Mouse (Mus musculus): Measurements from ENCODE around the gene Gnat1. TPM values are rescaled to one million over a fixed set of nuclear protein-coding genes. Genes with fewer than 3 reads are reported as not detected.

Gene Gnat1
- polyA plus RNA-seq, 1 experiment from 2014 or later = 1.2 TPM

- peaks cover 7% of the 10 kb centered on the region; the same call in 1 of the 2 replicates for H3K27me3 ChIP-seq
- peak overlapping the region; percentile 58 for H3K9ac ChIP-seq
- peak overlapping the region; percentile 60 for H3K4me3 ChIP-seq (replicated peaks)
- no peaks in the 10 kb centered on the region for H3K9me3 ChIP-seq (replicated peaks)
- peak overlapping the region; percentile 78 for H3K4me2 ChIP-seq
- no peaks in the 10 kb centered on the region for H3K36me3 ChIP-seq (replicated peaks)
- H3K27ac ChIP-seq (replicated peaks) = peak overlapping the region; percentile 31; the same call in 1 of the 2 replicates
- ATAC-seq (ENCODE audit: insufficient read depth) = peak; percentile 77
- 2% methylated on average over 35 of the region's 35 CpGs for WGBS (ENCODE audit: insufficient replicate concordance)
- H3K4me1 ChIP-seq (replicated peaks) = peaks cover 24% of the 10 kb centered on the region
Observed at GRCm38 (mm10) chr9:107644495-107645152, 34.9 kb downstream of the Gnat1 start.

DNA sequence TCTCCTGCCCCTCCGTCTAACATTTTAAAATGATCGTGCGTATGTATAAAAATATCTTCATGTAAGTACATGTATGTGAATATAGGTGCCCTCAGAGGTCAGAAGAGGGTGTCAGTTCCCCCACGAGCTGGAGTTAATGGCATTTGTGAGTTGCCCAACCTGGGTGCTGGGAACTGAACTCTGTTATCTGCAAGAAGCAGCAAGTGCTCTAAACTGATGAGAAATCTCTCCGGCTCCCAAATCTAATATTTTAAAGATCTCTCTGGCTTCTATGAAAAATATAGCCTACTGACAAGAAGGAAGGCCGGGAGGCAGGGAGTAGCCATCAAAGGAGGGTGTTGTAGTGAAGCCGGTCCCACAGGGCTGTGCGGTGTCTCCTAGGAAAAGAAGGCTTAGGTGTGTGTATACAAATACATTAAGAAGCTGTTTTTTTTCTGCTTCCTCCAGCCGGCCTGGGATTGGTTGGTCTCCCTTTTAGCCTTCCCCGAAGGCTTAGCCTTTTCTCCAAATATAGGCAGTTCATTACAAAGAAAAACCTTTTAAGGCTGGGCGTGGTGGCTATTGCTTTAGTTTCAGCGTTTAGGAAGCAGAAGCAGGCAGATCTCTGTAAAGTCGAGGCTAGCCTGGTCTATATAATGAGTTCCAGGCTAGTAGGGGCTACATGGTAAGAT is 35.8 kb downstream of the Gnat1 start:
- no peak overlapping the region for H3K27ac ChIP-seq (replicated peaks)
- no peak overlapping the region for H3K9ac ChIP-seq
- H3K4me3 ChIP-seq (replicated peaks) = peak overlapping the region; percentile 60; the same call in 1 of the 2 replicates

DNA sequence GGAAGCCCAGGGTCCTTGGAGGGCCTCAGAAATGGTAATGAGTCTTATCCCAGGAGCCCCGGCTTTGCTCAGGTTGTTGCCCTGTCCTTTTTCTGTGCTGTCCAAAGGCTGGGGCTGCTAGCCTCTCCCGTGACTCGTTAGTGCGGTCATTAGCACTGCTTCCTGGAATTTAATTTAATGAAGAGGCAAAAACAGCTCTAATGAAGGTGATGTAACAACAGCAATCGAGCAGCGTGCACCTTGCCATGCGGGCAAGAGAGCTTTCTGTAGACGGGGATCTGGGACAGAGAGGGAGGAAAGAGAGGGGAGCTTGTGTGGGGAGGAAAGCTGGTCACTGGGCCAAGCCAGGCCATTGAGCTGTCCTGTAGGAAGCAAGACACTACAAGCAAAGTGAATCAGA is 37.8 kb downstream of the Gnat1 start:
- ATAC-seq (ENCODE audit: insufficient read depth) = no peak
- no peak overlapping the region for H3K4me2 ChIP-seq

More for the DNA sequence above, 35.8 kb downstream of the Gnat1 start:
- no peak for ATAC-seq (ENCODE audit: insufficient read depth)
- no peaks in the 10 kb centered on the region for H3K36me3 ChIP-seq (replicated peaks)
- peaks cover 24% of the 10 kb centered on the region for H3K4me1 ChIP-seq (replicated peaks)
- WGBS (ENCODE audit: insufficient replicate concordance) = 64% methylated on average over 13 of the region's 13 CpGs
- H3K4me2 ChIP-seq = peak overlapping the region; percentile 78
- H3K9me3 ChIP-seq (replicated peaks) = no peaks in the 10 kb centered on the region
- peaks cover 7% of the 10 kb centered on the region; the same call in 1 of the 2 replicates for H3K27me3 ChIP-seq

GRCm38 (mm10) chr9:107640257-107640772 is 39.2 kb downstream of the Gnat1 start:
- H3K36me3 ChIP-seq (replicated peaks) = no peaks in the 10 kb centered on the region
- H3K9ac ChIP-seq = no peak overlapping the region
- ATAC-seq (ENCODE audit: insufficient read depth) = no peak
- H3K27ac ChIP-seq (replicated peaks) = peak overlapping the region; percentile 46
- WGBS (ENCODE audit: insufficient replicate concordance) = 11% methylated on average over 8 of the region's 8 CpGs
- H3K4me1 ChIP-seq (replicated peaks) = peaks cover 35% of the 10 kb centered on the region
- H3K4me3 ChIP-seq (replicated peaks) = no peak overlapping the region
- 0 out of 2 replicates have a peak overlapping the region, but pooled peaks have one; percentile 0 for H3K4me2 ChIP-seq
- H3K9me3 ChIP-seq (replicated peaks) = no peaks in the 10 kb centered on the region
- H3K27me3 ChIP-seq = peaks cover 7% of the 10 kb centered on the region; the same call in 1 of the 2 replicates

More for the DNA sequence above, 37.8 kb downstream of the Gnat1 start:
- peaks cover 28% of the 10 kb centered on the region for H3K4me1 ChIP-seq (replicated peaks)
- H3K9ac ChIP-seq = no peak overlapping the region
- no peaks in the 10 kb centered on the region for H3K36me3 ChIP-seq (replicated peaks)
- H3K4me3 ChIP-seq (replicated peaks) = no peak overlapping the region
- WGBS (ENCODE audit: insufficient replicate concordance) = 68% methylated on average over 8 of the region's 8 CpGs
- peaks cover 7% of the 10 kb centered on the region; the same call in 1 of the 2 replicates for H3K27me3 ChIP-seq
- no peaks in the 10 kb centered on the region for H3K9me3 ChIP-seq (replicated peaks)
- no peak overlapping the region for H3K27ac ChIP-seq (replicated peaks)

DNA sequence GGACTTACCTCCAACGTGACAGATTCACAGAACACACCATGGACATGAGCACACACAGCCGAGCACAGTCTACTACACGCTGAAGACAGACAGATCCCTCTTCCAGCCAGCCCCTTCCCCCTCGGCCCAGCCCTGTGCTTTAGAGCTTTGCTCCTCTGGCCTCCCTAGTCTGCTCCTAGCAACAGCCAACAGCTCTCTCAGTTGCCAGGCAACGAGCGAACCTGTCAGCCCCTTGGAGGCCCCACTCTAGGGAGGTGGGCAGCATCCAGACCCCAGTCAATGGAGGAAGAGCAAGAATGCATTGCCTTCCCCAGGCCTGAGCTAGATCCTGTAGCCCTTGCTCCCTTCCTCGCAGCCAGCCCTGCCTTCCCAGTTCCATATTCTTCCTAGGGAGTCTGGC is 42.4 kb downstream of the Gnat1 start:
- ATAC-seq (ENCODE audit: insufficient read depth) = no peak
- H3K4me3 ChIP-seq (replicated peaks) = no peak overlapping the region
- H3K4me1 ChIP-seq (replicated peaks) = peaks cover 39% of the 10 kb centered on the region
- WGBS (ENCODE audit: insufficient replicate concordance) = 71% methylated on average over 7 of the region's 7 CpGs
- no peaks in the 10 kb centered on the region for H3K9me3 ChIP-seq (replicated peaks)
- H3K27me3 ChIP-seq = no peaks in the 10 kb centered on the region
- H3K27ac ChIP-seq (replicated peaks) = no peak overlapping the region
- no peak overlapping the region for H3K4me2 ChIP-seq
- no peak overlapping the region for H3K9ac ChIP-seq
- peaks cover 3% of the 10 kb centered on the region; the same call in 1 of the 2 replicates for H3K36me3 ChIP-seq (replicated peaks)

DNA sequence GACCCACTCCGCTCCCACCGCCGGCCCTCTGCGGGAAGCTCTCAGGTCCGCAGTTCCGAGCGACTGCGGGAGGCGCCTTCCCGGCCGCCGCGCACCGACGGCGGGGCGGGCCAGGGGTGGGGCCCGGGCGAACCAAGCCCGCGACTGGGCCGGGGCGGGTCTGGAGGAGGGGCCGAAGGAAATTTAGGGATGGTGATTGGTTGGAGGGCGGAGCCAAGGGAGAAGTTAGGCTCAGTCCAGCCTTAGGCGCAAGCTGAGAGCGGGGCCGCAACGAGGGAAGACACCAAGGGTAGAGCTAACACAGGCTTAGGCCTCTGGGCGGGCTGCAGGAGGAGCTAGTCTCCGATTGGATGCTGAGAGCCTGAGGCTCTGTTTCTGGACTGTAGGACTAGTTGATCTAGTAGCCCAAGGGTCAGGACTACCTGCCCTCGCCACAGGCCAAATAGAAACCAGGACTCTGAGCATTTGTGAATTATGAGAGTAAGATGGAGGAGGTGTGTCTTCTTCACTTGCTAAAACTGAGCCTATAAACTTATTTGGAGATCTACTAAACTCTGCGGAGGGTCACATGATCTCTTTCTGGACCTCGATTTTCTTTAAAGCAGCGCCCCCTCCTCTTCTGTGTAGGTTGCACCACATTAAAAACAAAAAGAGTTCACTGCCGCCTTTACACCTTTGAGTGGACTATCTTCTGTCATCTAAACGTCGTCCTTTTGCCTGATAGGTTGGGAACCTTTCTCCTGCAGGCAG is 44.1 kb downstream of the Gnat1 start, which contains the start of gene Gnai2:
Gnai2 (minus strand) TSS at position 89 of the 750 bp plus-strand sequence.
- WGBS (ENCODE audit: insufficient replicate concordance) = 2% methylated on average over 37 of the region's 38 CpGs
- Histone ChIP-seq H3K9me3 (replicated peaks) (no peaks in the 10 kb centered on the region), H3K36me3 (replicated peaks) (peaks cover 18% of the 10 kb centered on the region; the same call in 1 of the 2 replicates), H3K4me1 (replicated peaks) (peaks cover 55% of the 10 kb centered on the region), H3K4me3 (replicated peaks) (peak within 1 kb of the TSS; percentile 81), H3K27me3 (no peaks in the 10 kb centered on the region), H3K9ac (peak within 1 kb of the TSS; percentile 93), H3K27ac (replicated peaks) (peak within 1 kb of the TSS; percentile 89), H3K4me2 (peak within 1 kb of the TSS; percentile 99)
- ATAC-seq (ENCODE audit: insufficient read depth) = peak; percentile 94

- Histone ChIP-seq H3K9ac (peak overlapping the region; percentile 93), H3K27me3 (no peaks in the 10 kb centered on the region), H3K4me1 (replicated peaks) (peaks cover 63% of the 10 kb centered on the region), H3K9me3 (replicated peaks) (no peaks in the 10 kb centered on the region), H3K36me3 (replicated peaks) (peaks cover 18% of the 10 kb centered on the region; the same call in 1 of the 2 replicates), H3K4me3 (replicated peaks) (peak overlapping the region; percentile 81), H3K4me2 (peak overlapping the region; percentile 99), H3K27ac (replicated peaks) (peak overlapping the region; percentile 89)
- ATAC-seq (ENCODE audit: insufficient read depth) = peak; percentile 11
- WGBS (ENCODE audit: insufficient replicate concordance) = under 1% methylated on average over 35 of the region's 35 CpGs
Observed at GRCm38 (mm10) chr9:107634406-107635278, 44.9 kb downstream of the Gnat1 start.

DNA sequence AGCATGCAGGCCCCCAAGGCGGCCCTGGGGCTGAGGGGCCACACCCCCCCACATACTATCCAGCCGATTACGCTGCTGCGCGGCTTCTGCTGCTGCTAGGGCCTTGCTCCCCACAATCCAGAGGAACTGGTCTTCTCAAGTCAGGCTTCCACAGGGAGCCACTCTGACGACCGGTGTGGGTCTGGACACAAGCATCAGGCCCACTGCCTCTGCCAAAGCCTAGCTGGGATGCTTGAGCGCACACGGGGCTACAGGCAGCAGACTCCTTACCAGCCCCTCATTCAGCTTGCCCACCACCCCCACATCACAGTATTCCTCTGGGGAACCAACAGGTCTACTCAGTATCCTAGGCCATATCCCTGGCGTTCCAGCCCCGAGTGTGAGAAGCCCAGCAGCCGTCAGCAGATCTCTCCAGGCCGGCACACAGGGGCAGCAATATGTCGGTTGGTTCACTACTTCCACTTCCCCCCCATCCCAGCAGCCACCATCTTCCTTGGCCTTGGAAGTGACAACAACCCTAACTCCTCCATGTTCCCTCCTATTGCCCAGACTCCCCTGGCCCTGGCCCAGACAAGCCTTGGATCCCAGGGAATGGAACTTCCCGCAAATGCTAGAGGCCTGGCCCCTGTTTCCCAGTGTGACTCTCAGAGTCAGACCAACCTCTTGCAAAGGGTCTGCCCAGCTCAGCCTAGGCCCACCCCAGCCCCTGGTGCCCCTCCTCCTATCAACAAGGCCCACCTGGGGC is 45.7 kb downstream of the Gnat1 start:
- Histone ChIP-seq H3K27ac (replicated peaks) (peak overlapping the region; percentile 89), H3K4me3 (replicated peaks) (peak overlapping the region; percentile 81), H3K9me3 (replicated peaks) (no peaks in the 10 kb centered on the region), H3K4me2 (peak overlapping the region; percentile 99), H3K9ac (peak overlapping the region; percentile 93), H3K27me3 (no peaks in the 10 kb centered on the region), H3K4me1 (replicated peaks) (peaks cover 71% of the 10 kb centered on the region), H3K36me3 (replicated peaks) (peaks cover 18% of the 10 kb centered on the region; the same call in 1 of the 2 replicates)
- WGBS (ENCODE audit: insufficient replicate concordance) = under 1% methylated on average over 15 of the region's 15 CpGs
- ATAC-seq (ENCODE audit: insufficient read depth) = 0 out of 2 replicates have a peak, but pooled peaks have one; percentile 8

DNA sequence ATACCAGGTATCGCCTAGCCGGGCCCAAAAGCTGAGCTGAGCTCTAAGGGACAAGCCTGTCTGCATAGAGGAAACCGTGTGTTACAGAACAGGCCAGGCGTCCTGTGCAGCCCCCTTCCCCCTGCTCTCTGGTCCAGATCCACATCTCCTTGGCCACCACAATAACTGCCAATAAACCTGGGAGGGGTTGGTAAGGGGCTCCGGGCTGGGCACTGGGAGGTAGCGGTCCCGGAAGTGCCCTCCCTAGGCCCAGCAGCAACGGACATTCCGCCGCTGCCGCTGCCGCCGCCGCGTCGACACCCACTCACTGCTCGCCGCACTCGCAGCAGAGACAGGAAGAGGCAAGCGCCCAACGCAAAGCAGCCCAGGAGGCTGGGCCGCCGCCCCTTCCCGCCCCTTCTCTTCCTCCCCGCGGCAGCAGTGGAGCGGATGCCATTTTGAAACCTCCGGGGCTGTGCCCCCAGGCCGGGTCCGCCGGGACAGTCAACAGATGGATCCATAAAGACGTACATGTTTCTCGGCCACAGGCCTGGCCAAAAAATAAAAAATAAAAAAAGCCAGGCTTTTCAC is 46.3 kb downstream of the Gnat1 start:
- WGBS (ENCODE audit: insufficient replicate concordance) = 1% methylated on average over 33 of the region's 33 CpGs
- Histone ChIP-seq H3K9ac (peak overlapping the region; percentile 93), H3K4me1 (replicated peaks) (peaks cover 78% of the 10 kb centered on the region), H3K9me3 (replicated peaks) (no peaks in the 10 kb centered on the region), H3K4me3 (replicated peaks) (peak overlapping the region; percentile 81), H3K27me3 (no peaks in the 10 kb centered on the region), H3K4me2 (peak overlapping the region; percentile 99), H3K36me3 (replicated peaks) (peaks cover 25% of the 10 kb centered on the region), H3K27ac (replicated peaks) (peak overlapping the region; percentile 89)
- ATAC-seq (ENCODE audit: insufficient read depth) = peak; percentile 23
